Mouse (Mus musculus): ENCODE results near the gene Efna1. TPM values are rescaled to one million over a fixed set of nuclear protein-coding genes. Genes with fewer than 3 reads are reported as not detected.

The Efna1 gene
- total and polyA plus RNA-seq, 2 experiments from 2014 or later, result 37.2 to 46.2 TPM

GRCm38 (mm10) chr3:89281579-89282290 is 793 bp upstream of the Efna1 start:
- no peaks in the 10 kb centered on the region for H3K27me3 ChIP-seq (ENCODE audit: control insufficient read depth, insufficient read depth, low read length)
- no peaks in the 10 kb centered on the region for H3K36me3 ChIP-seq (replicated peaks; ENCODE audit: control insufficient read depth, insufficient read depth, low read length)
- DNase-seq (ENCODE audit: low spot score) (peak; percentile 73), ATAC-seq (ENCODE audit: insufficient read depth, low read depth) (no peak)
- WGBS, result 13% methylated on average over 20 of the region's 20 CpGs
- TF ChIP-seq CTCF (IDR thresholded peaks at IDR 0.05; ENCODE audit: low read depth), result peak; percentile 93
- TF ChIP-seq EP300 (IDR thresholded peaks at IDR 0.05; ENCODE audit: low read depth), result no peak
- H3K9me3 ChIP-seq (replicated peaks; ENCODE audit: control insufficient read depth, low read length), result no peaks in the 10 kb centered on the region
- H3K27ac ChIP-seq (ENCODE audit: low read depth), result peak overlapping the region; percentile 33
- H3K9ac ChIP-seq (replicated peaks; ENCODE audit: low read depth, low read length), result no peak overlapping the region
- H3K4me2 ChIP-seq (ENCODE audit: low read depth, low read length), result peak overlapping the region; percentile 92
- peak overlapping the region; percentile 78 for H3K4me3 ChIP-seq (ENCODE audit: low read depth, low read length)
- peaks cover 23% of the 10 kb centered on the region for H3K4me1 ChIP-seq (ENCODE audit: control insufficient read depth, insufficient read depth)

DNA sequence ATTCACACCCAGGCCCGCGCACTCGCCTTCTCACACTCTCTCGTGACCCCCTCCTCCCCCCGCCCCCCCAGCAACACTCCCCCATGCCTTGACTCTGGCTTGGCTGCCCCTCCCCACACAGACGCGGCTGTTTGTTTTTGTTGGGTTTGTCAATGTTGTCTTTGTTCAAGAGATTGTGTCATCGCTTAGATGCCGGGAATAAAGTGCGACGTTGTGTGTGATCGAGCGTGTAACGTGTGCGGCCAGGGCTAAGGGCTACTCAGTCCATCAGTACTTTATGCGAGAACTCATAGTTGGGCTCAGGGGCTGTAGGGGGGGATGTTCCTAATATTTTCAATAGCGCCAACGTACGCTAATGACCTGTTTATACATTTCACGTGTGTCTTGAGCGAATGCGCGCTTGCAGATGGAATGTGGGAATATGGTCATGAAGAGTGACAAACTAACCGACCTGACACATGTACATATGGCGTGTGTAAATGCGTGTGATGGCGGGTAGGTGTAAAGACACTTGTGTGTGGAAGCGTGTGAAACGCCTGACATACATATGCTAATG is 814 bp downstream of the Efna1 start:
- TF ChIP-seq CTCF (IDR thresholded peaks at IDR 0.05; ENCODE audit: low read depth) (no peak), EP300 (IDR thresholded peaks at IDR 0.05; ENCODE audit: low read depth) (no peak)
- Histone ChIP-seq H3K27me3 (ENCODE audit: control insufficient read depth, insufficient read depth, low read length) (no peaks in the 10 kb centered on the region), H3K27ac (ENCODE audit: low read depth) (peak overlapping the region; percentile 94), H3K9me3 (replicated peaks; ENCODE audit: control insufficient read depth, low read length) (no peaks in the 10 kb centered on the region), H3K9ac (replicated peaks; ENCODE audit: low read depth, low read length) (peak overlapping the region; percentile 87), H3K4me1 (ENCODE audit: control insufficient read depth, insufficient read depth) (peaks cover 23% of the 10 kb centered on the region), H3K4me3 (ENCODE audit: low read depth, low read length) (peak overlapping the region; percentile 78), H3K36me3 (replicated peaks; ENCODE audit: control insufficient read depth, insufficient read depth, low read length) (peaks cover 11% of the 10 kb centered on the region), H3K4me2 (ENCODE audit: low read depth, low read length) (peak overlapping the region; percentile 92)
- ATAC-seq (ENCODE audit: insufficient read depth, low read depth) (no peak), DNase-seq (ENCODE audit: low spot score) (peak; percentile 44)
- under 1% methylated on average over 29 of the region's 29 CpGs for WGBS

DNA sequence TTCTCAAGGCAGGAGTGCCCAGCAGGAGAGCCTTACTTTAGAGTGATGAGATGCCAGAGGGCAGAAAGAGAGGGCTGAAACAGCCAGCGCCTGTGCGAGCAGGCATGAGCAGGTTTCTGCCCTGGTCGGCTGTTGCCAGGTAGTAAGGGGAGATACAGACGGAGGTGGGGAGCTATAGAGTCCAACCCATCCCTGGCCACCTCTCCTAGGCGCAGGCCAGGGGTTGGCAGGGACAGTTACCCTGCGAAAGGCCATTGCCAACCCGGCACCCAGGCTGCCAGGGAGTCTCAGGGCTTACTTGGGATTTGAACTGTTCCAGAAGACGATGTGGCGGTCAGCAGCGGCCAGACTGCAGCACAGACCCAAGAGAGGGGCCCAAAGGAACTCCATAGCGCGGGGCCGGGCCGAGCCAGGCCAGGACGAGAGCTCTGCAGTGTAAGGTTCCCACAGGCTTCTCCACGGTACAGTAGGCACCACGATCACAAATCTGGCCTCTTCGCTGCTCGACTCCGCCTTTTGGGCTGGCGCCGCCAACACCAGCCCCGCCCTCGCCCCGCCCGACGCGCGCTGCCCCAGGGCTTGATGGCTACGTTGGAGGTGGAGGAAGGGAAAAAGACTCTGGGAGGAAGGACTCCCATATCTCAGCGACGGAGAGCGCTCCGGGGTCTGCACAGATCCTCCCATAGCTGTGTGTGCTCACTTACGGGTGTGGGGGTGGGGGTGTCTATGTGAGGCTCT is 1.6 kb downstream of the Efna1 start:
- Histone ChIP-seq H3K9ac (replicated peaks; ENCODE audit: low read depth, low read length) (peak overlapping the region; percentile 87), H3K9me3 (replicated peaks; ENCODE audit: control insufficient read depth, low read length) (no peaks in the 10 kb centered on the region), H3K27ac (ENCODE audit: low read depth) (peak overlapping the region; percentile 94), H3K4me1 (ENCODE audit: control insufficient read depth, insufficient read depth) (peaks cover 23% of the 10 kb centered on the region), H3K27me3 (ENCODE audit: control insufficient read depth, insufficient read depth, low read length) (no peaks in the 10 kb centered on the region), H3K4me2 (ENCODE audit: low read depth, low read length) (peak overlapping the region; percentile 92), H3K36me3 (replicated peaks; ENCODE audit: control insufficient read depth, insufficient read depth, low read length) (peaks cover 15% of the 10 kb centered on the region), H3K4me3 (ENCODE audit: low read depth, low read length) (peak overlapping the region; percentile 78)
- TF ChIP-seq EP300 (IDR thresholded peaks at IDR 0.05; ENCODE audit: low read depth), result no peak
- no peak for TF ChIP-seq CTCF (IDR thresholded peaks at IDR 0.05; ENCODE audit: low read depth)
- DNase-seq (ENCODE audit: low spot score) (peak; percentile 89), ATAC-seq (ENCODE audit: insufficient read depth, low read depth) (peak; percentile 77)
- WGBS, result 1% methylated on average over 35 of the region's 35 CpGs

- Histone ChIP-seq H3K4me2 (ENCODE audit: low read depth, low read length) (peak overlapping the region; percentile 92), H3K4me1 (ENCODE audit: control insufficient read depth, insufficient read depth) (peaks cover 23% of the 10 kb centered on the region), H3K27me3 (ENCODE audit: control insufficient read depth, insufficient read depth, low read length) (no peaks in the 10 kb centered on the region), H3K36me3 (replicated peaks; ENCODE audit: control insufficient read depth, insufficient read depth, low read length) (peaks cover 15% of the 10 kb centered on the region), H3K27ac (ENCODE audit: low read depth) (peak overlapping the region; percentile 94), H3K4me3 (ENCODE audit: low read depth, low read length) (peak overlapping the region; percentile 78), H3K9ac (replicated peaks; ENCODE audit: low read depth, low read length) (peak overlapping the region; percentile 87), H3K9me3 (replicated peaks; ENCODE audit: control insufficient read depth, low read length) (no peaks in the 10 kb centered on the region)
- TF ChIP-seq CTCF (IDR thresholded peaks at IDR 0.05; ENCODE audit: low read depth) (no peak), EP300 (IDR thresholded peaks at IDR 0.05; ENCODE audit: low read depth) (no peak)
- WGBS, result 18% methylated on average over 8 of the region's 8 CpGs
- no peak for ATAC-seq (ENCODE audit: insufficient read depth, low read depth)
- no peak for DNase-seq (ENCODE audit: low spot score)
Observed at GRCm38 (mm10) chr3:89278643-89279042, 2.3 kb downstream of the Efna1 start.

DNA sequence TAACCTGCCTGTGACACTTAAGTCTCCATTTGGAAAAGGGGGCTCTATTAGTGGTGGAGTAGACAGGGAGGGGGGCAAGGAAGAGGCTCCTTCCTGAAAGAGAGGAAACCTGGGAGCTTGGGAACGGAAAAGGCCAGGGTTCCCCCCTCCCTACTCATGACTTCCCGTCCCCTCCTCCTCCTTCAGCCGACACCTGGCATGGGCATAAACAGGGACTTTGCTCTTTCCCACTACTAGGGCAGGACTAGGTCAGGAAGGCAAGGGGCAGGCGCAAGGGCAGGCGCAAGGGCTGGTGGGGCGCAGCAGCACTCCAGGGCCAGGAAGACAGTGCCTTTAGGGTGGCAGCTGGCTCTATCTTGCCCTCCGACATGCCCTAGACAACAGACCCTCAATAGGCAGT is 2.8 kb downstream of the Efna1 start:
- Histone ChIP-seq H3K27ac (ENCODE audit: low read depth) (peak overlapping the region; percentile 94), H3K4me3 (ENCODE audit: low read depth, low read length) (peak overlapping the region; percentile 78), H3K9ac (replicated peaks; ENCODE audit: low read depth, low read length) (peak overlapping the region; percentile 87), H3K4me2 (ENCODE audit: low read depth, low read length) (peak overlapping the region; percentile 92), H3K9me3 (replicated peaks; ENCODE audit: control insufficient read depth, low read length) (no peaks in the 10 kb centered on the region), H3K27me3 (ENCODE audit: control insufficient read depth, insufficient read depth, low read length) (no peaks in the 10 kb centered on the region), H3K36me3 (replicated peaks; ENCODE audit: control insufficient read depth, insufficient read depth, low read length) (peaks cover 20% of the 10 kb centered on the region), H3K4me1 (ENCODE audit: control insufficient read depth, insufficient read depth) (peaks cover 23% of the 10 kb centered on the region)
- 38% methylated on average over 7 of the region's 7 CpGs for WGBS
- peak; percentile 94 for TF ChIP-seq EP300 (IDR thresholded peaks at IDR 0.05; ENCODE audit: low read depth)
- no peak for TF ChIP-seq CTCF (IDR thresholded peaks at IDR 0.05; ENCODE audit: low read depth)
- ATAC-seq (ENCODE audit: insufficient read depth, low read depth) (peak; percentile 42), DNase-seq (ENCODE audit: low spot score) (peak; percentile 63)
